Mouse (Mus musculus) liver, embryonic 14.5 days (tissue): ENCODE results near the gene Slc35a5.

Source experiments
- CTCF ChIP-seq: IDR thresholded peaks from 2 replicates; pipeline ENCODE4 v1.5.1; 2016; ENCODE audit warnings: antibody characterized with exemption, low read depth, control low read depth
- EP300 ChIP-seq: IDR thresholded peaks from 2 replicates; pipeline ENCODE4 v1.6.1; 2016; ENCODE audit warnings: antibody characterized with exemption, low read depth

GRCm38 (mm10) chr16:45204859-45205670 lies 46.6 kb upstream of the Slc35a5 start:
- no peak for TF ChIP-seq CTCF
- TF ChIP-seq EP300 = no peak
